Mouse (Mus musculus) adrenal gland, postnatal 14 days (tissue): ENCODE measurements around the gene Akr1c6. TPM values are rescaled to one million over a fixed set of nuclear protein-coding genes. Genes with fewer than 3 reads are reported as not detected.
"Not testable (repeated sequence)": the region's sequence is repeated elsewhere in the genome, so short reads cannot be mapped to it uniquely, and the experiment has no call there.

Source experiments
- DNase-seq: peaks from one replicate; pipeline ENCODE4 v3.0.0; 2021; ENCODE audit warnings: mixed read lengths
- long read RNA-seq, 2 experiments: library from polyadenylated mRNA; stranded (forward); transcript quantifications; one replicate each; pipeline ENCODE4 v2.0.0; 2021
- total RNA-seq: library from RNA; stranded (reverse); gene quantifications from 2 replicates; pipeline ENCODE4 v1.2.3, GENCODE M21; 2021

The Akr1c6 gene
- 0.86 and 53.9 TPM in 2 replicates for total RNA-seq
- long read RNA-seq, experiment 1, result 0 reads
- long read RNA-seq, experiment 2, transcript Akr1c6-201 (9 exons, 1,396 nt), result major isoform, 44 of 53 reads
- long read RNA-seq, experiment 2, partial matches to known transcripts, result 7 of 53 reads
- long read RNA-seq, experiment 2, other reads (novel, unspliced or antisense), result 2 of 53 reads

DNA sequence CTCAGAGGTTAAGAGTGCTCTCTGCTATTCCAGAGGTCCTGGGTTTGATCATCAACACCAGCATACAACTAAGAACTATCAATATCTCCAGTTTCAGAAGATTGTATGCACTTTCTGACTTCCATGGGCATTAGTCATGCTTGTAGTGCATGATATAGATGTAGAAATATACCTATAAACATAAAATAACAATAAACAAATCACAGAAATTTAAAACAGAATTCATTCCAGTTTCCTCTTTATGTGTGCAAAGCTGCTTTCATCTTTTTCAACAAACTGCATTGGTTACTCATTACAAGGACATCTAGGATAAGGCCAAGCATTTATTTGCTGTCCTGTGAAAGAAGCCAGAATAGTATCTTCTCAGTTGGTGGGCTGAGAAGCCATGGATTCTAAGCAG lies at the start of gene Akr1c6:
Gene Akr1c6, plus strand, starts transcription at position 301 of the 400 bp plus-strand sequence.
- DNase-seq, result no peak

GRCm38 (mm10) chr13:4384918-4385317 lies 49.2 kb upstream of the Akr1c6 start:
- DNase-seq, result no peak

- no peak for DNase-seq
Measured at GRCm38 (mm10) chr13:4385541-4385940, 48.6 kb upstream of the Akr1c6 start.

GRCm38 (mm10) chr13:4388762-4389446 lies 45.2 kb upstream of the Akr1c6 start:
- DNase-seq, result no peak

- DNase-seq, result not testable (repeated sequence)
Measured at GRCm38 (mm10) chr13:4400360-4400759, 33.7 kb upstream of the Akr1c6 start.

- DNase-seq, result no peak
Measured at GRCm38 (mm10) chr13:4400831-4401230, 33.3 kb upstream of the Akr1c6 start.

GRCm38 (mm10) chr13:4402221-4402620 lies 31.9 kb upstream of the Akr1c6 start:
- no peak for DNase-seq

DNA sequence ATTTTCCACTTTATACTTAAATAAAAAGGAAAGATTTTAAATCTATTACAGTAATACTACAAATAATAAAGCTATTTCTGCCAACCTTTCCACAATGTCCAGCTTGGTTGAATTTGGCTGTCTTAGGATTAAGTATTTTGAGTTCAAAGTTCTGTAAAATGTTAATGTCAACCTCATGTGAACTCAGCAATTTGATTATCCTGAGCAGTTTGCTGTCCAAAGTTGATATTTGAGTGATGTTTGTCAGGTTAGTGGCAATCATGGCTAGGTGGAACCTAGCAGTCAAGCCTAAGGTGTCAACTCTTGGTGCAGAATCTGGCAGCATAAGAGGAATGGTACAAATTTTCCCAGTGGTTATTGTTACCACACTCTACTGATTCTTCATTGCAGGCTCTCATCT lies 29.4 kb upstream of the Akr1c6 start:
- DNase-seq, result no peak

- no peak for DNase-seq
Measured at GRCm38 (mm10) chr13:4406771-4407170, 27.3 kb upstream of the Akr1c6 start.

DNA sequence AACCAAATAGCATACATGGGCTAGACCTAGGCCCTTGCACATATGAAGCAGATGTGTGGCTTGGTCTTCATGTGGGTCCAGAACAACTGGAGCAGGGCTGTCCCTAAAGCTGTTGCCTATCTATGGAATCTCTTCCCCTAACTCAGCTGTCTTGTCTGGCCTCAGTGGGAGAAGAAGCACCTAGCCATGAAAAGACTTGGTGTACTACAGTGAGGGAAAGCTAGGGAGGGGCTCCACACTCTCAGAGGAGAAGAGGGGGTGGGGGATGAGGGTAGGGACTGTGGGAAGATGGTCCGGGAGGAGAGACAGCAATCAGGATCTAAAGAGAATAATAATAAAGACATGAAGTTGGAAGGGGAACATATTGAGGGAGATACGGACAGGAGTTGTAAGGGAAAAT lies 5.5 kb upstream of the Akr1c6 start:
- no peak for DNase-seq

GRCm38 (mm10) chr13:4429034-4429433 lies 5.1 kb upstream of the Akr1c6 start:
- DNase-seq, result no peak

GRCm38 (mm10) chr13:4431129-4431528 lies 3.0 kb upstream of the Akr1c6 start:
- no peak for DNase-seq

- DNase-seq, result no peak
Measured at GRCm38 (mm10) chr13:4465641-4466040, 31.5 kb downstream of the Akr1c6 start.

DNA sequence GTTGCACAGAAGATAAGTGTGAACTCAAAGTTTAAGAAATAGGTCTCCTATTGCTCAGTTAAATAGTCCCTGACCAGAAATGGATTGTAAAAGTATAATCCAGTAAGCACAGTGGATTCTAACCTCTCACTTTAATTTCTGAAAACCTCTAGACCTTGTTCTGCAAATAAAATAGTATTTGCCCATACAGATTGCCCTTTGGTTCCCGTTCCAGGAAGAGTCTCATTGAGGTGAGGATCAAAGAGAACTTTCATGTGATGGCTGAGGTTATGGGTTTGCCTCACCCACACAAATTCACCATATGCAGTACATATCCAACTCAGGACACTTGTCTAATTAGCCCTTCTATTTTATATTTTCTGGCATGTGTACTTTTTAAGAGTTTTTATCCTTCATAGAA lies 33.8 kb downstream of the Akr1c6 start:
- DNase-seq, result no peak

Other genes with a start within 250 kb of the Akr1c6 start
- 24.1 and 28.7 TPM in 2 replicates for gene Akr1c13, start 243.2 kb upstream of the Akr1c6 start, total RNA-seq
- gene Akr1c19, start 205.6 kb upstream of the Akr1c6 start, total RNA-seq, result 0.60 and 1.7 TPM in 2 replicates
- gene Akr1c12, start 154.9 kb upstream of the Akr1c6 start, total RNA-seq, result 0.34 and 3.4 TPM in 2 replicates
- gene Akr1c20, start 89.0 kb downstream of the Akr1c6 start, total RNA-seq, result 0.94 and 22.9 TPM in 2 replicates
- not detected in 2 replicates for gene Akr1c21, start 139.8 kb downstream of the Akr1c6 start, total RNA-seq
- gene Akr1e1, start 174.9 kb downstream of the Akr1c6 start, total RNA-seq, result 22.8 and 29.6 TPM in 2 replicates